Mouse (Mus musculus) bone marrow macrophage, adult 2 months (primary cell): ENCODE results near the gene Synpr. TPM values are rescaled to one million over a fixed set of nuclear protein-coding genes. Genes with fewer than 3 reads are reported as not detected.
"Not testable (repeated sequence)": the region's sequence is repeated elsewhere in the genome, so short reads cannot be mapped to it uniquely, and the experiment has no call there.

Experiments used
- H3K27ac ChIP-seq: 2 replicates; pipeline ENCODE4 v1.5.1; 2012; ENCODE audit warnings: low read depth, low read length; ENCODE audit not compliant: insufficient read depth
- H3K4me1 ChIP-seq: 2 replicates; pipeline ENCODE4 v1.6.1; 2012; ENCODE audit warnings: low read length; ENCODE audit not compliant: control insufficient read depth, insufficient read depth
- H3K4me3 ChIP-seq: 2 replicates; pipeline ENCODE4 v1.5.1; 2012; ENCODE audit warnings: mild to moderate bottlenecking, low read length, moderate library complexity; ENCODE audit not compliant: insufficient read depth
- CTCF ChIP-seq: IDR thresholded peaks from 2 replicates; pipeline ENCODE4 v1.5.1; 2012; ENCODE audit warnings: low read depth, mild to moderate bottlenecking, low read length, moderate library complexity
- POLR2A ChIP-seq: IDR thresholded peaks from 2 replicates; pipeline ENCODE4 v1.6.1; 2012; ENCODE audit warnings: mild to moderate bottlenecking, low read depth, low read length, borderline replicate concordance
- polyA plus RNA-seq: library from polyadenylated mRNA; stranded (reverse); fragments of >200 nt; gene quantifications from 2 replicates; pipeline ENCODE4 v1.2.4, GENCODE M21; 2012; ENCODE audit not compliant: missing spikeins, insufficient read depth, insufficient read length

Synpr gene
- not detected in 2 replicates for polyA plus RNA-seq

GRCm38 (mm10) chr14:13284091-13284844, at the start of gene Synpr:
Gene Synpr (plus strand): TSS chr14:13284780.
- Histone ChIP-seq H3K4me3 (no peak within 1 kb of the TSS), H3K4me1 (no peaks in the 10 kb centered on the region), H3K27ac (no peak within 1 kb of the TSS)
- TF ChIP-seq CTCF (no peak), POLR2A (no peak)

GRCm38 (mm10) chr14:13236929-13237328, 47.7 kb upstream of the Synpr start:
- Histone ChIP-seq H3K4me1 (no peaks in the 10 kb centered on the region), H3K27ac (no peak overlapping the region), H3K4me3 (no peak overlapping the region)
- no peak for TF ChIP-seq CTCF
- no peak for TF ChIP-seq POLR2A

DNA sequence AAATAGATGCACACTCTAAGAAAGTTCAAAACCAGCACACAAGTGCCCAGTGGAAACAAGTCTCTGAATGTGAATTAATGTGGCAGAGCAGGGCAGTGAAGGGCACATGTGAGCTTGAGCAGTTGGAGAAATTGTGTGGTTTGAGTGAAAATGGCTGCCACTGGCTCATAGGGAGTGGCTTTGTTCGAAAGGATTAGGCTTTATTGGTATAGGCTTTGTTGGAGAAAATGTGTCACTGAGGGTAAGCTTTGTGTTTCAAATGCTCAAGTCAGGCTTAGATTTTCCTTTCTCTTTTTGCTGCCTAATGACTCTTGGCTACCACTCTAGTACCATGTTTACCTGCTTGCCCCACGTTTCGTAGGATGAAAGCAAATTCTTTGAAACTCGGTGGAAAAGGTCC, 37.1 kb upstream of the Synpr start:
- no peak overlapping the region for H3K27ac ChIP-seq
- TF ChIP-seq CTCF (no peak), POLR2A (no peak)
- H3K4me3 ChIP-seq, result no peak overlapping the region
- H3K4me1 ChIP-seq, result no peaks in the 10 kb centered on the region

GRCm38 (mm10) chr14:13249361-13249760, 35.2 kb upstream of the Synpr start:
- TF ChIP-seq CTCF (no peak), POLR2A (no peak)
- no peak overlapping the region for H3K4me3 ChIP-seq
- no peaks in the 10 kb centered on the region for H3K4me1 ChIP-seq
- H3K27ac ChIP-seq, result no peak overlapping the region

- no peak for TF ChIP-seq CTCF
- TF ChIP-seq POLR2A, result no peak
- H3K27ac ChIP-seq, result no peak overlapping the region
- H3K4me1 ChIP-seq, result no peaks in the 10 kb centered on the region
- H3K4me3 ChIP-seq, result no peak overlapping the region
These were observed 32.0 kb upstream of the Synpr start for GRCm38 (mm10) chr14:13252594-13252993.

- H3K4me1 ChIP-seq, H3K4me3 ChIP-seq, H3K27ac ChIP-seq: not testable (repeated sequence)
These were observed 29.8 kb upstream of the Synpr start for GRCm38 (mm10) chr14:13254741-13255140.

GRCm38 (mm10) chr14:13262406-13262805, 22.2 kb upstream of the Synpr start:
- no peak overlapping the region for H3K4me3 ChIP-seq
- no peak overlapping the region for H3K27ac ChIP-seq
- no peaks in the 10 kb centered on the region for H3K4me1 ChIP-seq
- TF ChIP-seq POLR2A (no peak), CTCF (no peak)

DNA sequence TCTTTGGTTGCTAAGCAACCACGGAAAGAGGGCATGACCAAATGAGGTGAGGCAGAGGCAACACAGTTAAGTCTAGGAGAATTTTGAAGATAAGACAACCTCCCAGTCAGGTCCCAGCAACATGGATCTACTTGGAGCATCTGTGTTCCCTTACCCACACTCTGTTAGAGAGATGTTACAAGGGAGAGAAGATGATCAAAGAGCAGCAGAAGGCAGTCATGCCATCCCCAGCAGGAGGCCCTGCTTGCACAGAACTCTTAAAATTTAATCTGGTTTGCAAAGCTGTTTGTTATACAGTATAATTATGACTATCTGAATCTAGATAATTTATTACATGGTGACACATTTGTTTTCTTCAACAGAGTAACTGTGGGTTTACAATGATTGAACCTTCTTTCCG, 18.2 kb upstream of the Synpr start:
- no peak for TF ChIP-seq CTCF
- TF ChIP-seq POLR2A, result no peak
- Histone ChIP-seq H3K27ac (no peak overlapping the region), H3K4me1 (no peaks in the 10 kb centered on the region), H3K4me3 (no peak overlapping the region)

- Histone ChIP-seq H3K4me3 (no peak overlapping the region), H3K4me1 (no peaks in the 10 kb centered on the region), H3K27ac (no peak overlapping the region)
- TF ChIP-seq POLR2A (no peak), CTCF (no peak)
These were observed 17.4 kb upstream of the Synpr start for GRCm38 (mm10) chr14:13267181-13267580.

DNA sequence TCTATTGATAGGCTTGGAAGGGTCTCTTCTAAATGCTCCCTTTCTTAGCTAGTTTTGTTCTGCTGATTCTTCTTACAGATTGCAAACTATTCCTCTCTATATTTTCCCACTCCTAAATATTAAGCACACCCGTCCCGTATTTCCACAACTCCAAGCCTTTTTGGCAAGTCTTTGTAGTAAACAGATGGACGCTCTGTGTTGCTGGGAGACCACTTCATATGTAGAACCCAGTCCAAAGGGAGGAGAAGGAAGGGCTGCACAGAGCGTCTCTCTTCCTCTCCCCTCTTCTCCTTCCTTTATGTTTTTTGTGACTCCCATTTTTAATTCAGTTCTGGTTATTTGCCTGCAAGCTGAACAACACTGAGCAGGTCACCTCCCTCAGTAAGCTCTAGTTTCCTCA, 1.4 kb upstream of the Synpr start:
- Histone ChIP-seq H3K4me1 (no peaks in the 10 kb centered on the region), H3K27ac (no peak overlapping the region), H3K4me3 (no peak overlapping the region)
- TF ChIP-seq POLR2A, result no peak
- no peak for TF ChIP-seq CTCF

DNA sequence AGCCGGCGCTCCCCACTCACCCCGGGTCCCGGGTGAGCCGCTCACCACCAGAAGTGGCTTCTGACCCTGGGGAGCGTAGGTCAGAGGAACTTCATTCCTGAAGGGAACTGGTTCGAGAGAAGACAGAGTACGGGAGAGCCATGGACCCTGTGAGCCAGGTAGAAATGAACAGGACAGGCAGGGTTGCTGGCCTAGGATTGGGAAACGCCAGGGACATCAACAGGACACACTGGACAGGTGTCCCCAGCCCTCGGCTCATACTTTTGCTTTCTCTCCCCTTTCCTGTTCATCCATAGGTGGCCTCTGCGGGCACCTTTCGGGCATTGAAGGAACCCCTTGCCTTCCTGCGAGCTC, 242 bp downstream of the Synpr start:
- H3K4me1 ChIP-seq, result no peaks in the 10 kb centered on the region
- TF ChIP-seq CTCF (no peak), POLR2A (no peak)

More for the DNA sequence above, 242 bp downstream of the Synpr start:
- H3K27ac ChIP-seq, result no peak overlapping the region
- no peak overlapping the region for H3K4me3 ChIP-seq
